Mouse (Mus musculus): ENCODE data around the gene Rsad1.

The Rsad1 gene

GRCm38 (mm10) chr11:94495415-94495814, 53.6 kb downstream of the Rsad1 start:
- Histone ChIP-seq H3K27me3 (ENCODE audit: insufficient read depth, low read length) (peaks cover 94% of the 10 kb centered on the region), H3K4me3 (replicated peaks; ENCODE audit: low read length) (no peak overlapping the region)
- no peak for TF ChIP-seq POU5F1 (IDR thresholded peaks at IDR 0.05; ENCODE audit: borderline replicate concordance, low read length)
- TF ChIP-seq NANOG (IDR thresholded peaks at IDR 0.05; ENCODE audit: borderline replicate concordance, low read length): no peak
- TF ChIP-seq CTCF (conservative IDR thresholded peaks at IDR 0.05; ENCODE audit: low read length): no peak

DNA sequence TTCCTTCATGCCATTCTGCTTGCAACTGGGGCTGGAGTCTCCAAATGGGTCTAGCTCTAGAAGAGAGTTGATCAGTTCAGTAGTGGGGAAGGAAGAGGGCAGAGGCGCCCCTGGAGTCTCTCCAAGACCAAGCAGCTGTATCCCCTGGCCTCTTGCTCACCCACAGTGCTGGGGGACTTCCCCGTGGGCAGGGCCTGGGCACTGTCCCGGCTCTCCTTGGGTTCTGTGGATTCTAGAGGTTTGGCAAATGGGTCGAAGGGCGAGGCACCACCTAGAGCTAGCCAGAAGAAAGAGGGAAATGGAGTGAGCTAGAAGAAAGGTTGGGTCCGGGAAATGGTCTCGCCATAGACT, 57.3 kb downstream of the Rsad1 start:
- no peak for TF ChIP-seq CTCF (conservative IDR thresholded peaks at IDR 0.05; ENCODE audit: low read length)
- TF ChIP-seq POU5F1 (IDR thresholded peaks at IDR 0.05; ENCODE audit: borderline replicate concordance, low read length): no peak
- no peak for TF ChIP-seq NANOG (IDR thresholded peaks at IDR 0.05; ENCODE audit: borderline replicate concordance, low read length)
- Histone ChIP-seq H3K4me1 (replicated peaks; ENCODE audit: low read depth, low read length) (peaks cover 29% of the 10 kb centered on the region), H3K4me3 (replicated peaks; ENCODE audit: low read length) (peak overlapping the region; percentile 86), H3K36me3 (ENCODE audit: insufficient read depth, low read length) (no peaks in the 10 kb centered on the region), H3K9me3 (ENCODE audit: low read length) (no peaks in the 10 kb centered on the region), H3K27me3 (ENCODE audit: insufficient read depth, low read length) (peaks cover 94% of the 10 kb centered on the region)

More at GRCm38 (mm10) chr11:94495415-94495814, 53.6 kb downstream of the Rsad1 start:
- no peaks in the 10 kb centered on the region for H3K36me3 ChIP-seq (ENCODE audit: insufficient read depth, low read length)
- peaks cover 54% of the 10 kb centered on the region for H3K4me1 ChIP-seq (replicated peaks; ENCODE audit: low read depth, low read length)
- H3K9me3 ChIP-seq (ENCODE audit: low read length): no peaks in the 10 kb centered on the region

DNA sequence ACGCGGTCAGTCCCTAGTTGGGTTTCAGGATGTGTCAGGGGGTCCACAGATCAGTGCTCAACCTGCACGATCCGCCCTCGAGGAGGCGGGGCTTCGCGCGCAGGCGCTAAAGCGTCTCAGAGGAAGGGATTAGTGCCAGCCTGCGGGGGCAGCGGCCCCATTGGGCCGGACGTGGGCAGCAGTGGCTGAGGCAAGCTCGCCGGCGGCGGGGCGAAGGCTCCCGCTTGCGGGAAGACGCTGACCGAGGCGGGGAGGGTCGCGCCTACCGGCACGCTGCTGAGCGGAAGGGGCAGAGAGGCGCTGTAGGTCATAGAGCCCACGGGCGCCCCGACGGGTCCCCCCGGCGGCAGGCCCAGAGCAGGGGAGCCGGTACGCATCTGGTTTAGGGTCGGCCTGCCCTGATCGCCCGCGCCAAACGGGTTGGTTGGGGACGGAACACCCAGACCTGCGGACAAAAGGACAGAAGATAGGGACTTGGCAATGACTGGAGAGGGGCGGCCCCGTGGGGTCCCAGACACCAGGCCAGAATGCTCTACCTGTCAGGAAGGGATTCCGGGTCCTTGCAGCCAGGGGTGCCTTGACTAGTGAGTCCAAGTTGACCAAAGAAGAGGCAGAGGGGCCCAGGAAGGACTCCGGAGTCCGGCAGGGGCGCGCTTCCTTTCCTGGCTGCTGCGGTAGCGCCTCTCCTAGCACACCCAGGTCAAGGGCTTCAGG, 57.9 kb downstream of the Rsad1 start:
- Histone ChIP-seq H3K4me3 (replicated peaks; ENCODE audit: low read length) (peak overlapping the region; percentile 86), H3K27me3 (ENCODE audit: insufficient read depth, low read length) (peaks cover 94% of the 10 kb centered on the region), H3K4me1 (replicated peaks; ENCODE audit: low read depth, low read length) (peaks cover 26% of the 10 kb centered on the region), H3K36me3 (ENCODE audit: insufficient read depth, low read length) (no peaks in the 10 kb centered on the region), H3K9me3 (ENCODE audit: low read length) (no peaks in the 10 kb centered on the region)
- TF ChIP-seq NANOG (IDR thresholded peaks at IDR 0.05; ENCODE audit: borderline replicate concordance, low read length): no peak
- TF ChIP-seq CTCF (conservative IDR thresholded peaks at IDR 0.05; ENCODE audit: low read length): no peak
- TF ChIP-seq POU5F1 (IDR thresholded peaks at IDR 0.05; ENCODE audit: borderline replicate concordance, low read length): no peak

Measured in E14TG2a.4 (cell line).